Mouse (Mus musculus) stomach, embryonic 16.5 days (tissue): ENCODE data around the gene Spef1. TPM values are rescaled to one million over a fixed set of nuclear protein-coding genes. Genes with fewer than 3 reads are reported as not detected.

ENCODE experiments used
- ATAC-seq: fragments of 200-750 bp; cut with Nextera tagmentation; 2 replicates; pipeline ENCODE4 v1.8.0; 2017; ENCODE audit warnings: moderate number of reproducible peaks, moderate TSS enrichment; ENCODE audit not compliant: insufficient read depth, low FRiP score
- H3K27ac ChIP-seq: fragments of 300-500 bp; sonication (generic); 2 replicates; pipeline ENCODE4 v1.5.1; 2014; ENCODE audit warnings: low read length
- H3K27me3 ChIP-seq: fragments of 300-500 bp; sonication (generic); 2 replicates; pipeline ENCODE4 v1.6.1; 2014; ENCODE audit warnings: low read length, control low read depth, mixed read lengths; ENCODE audit not compliant: control insufficient read depth, insufficient read depth
- H3K36me3 ChIP-seq: fragments of 300-500 bp; sonication (generic); 2 replicates; pipeline ENCODE4 v1.6.1; 2014; ENCODE audit warnings: low read length; ENCODE audit not compliant: control insufficient read depth, insufficient read depth
- H3K4me1 ChIP-seq: fragments of 300-500 bp; sonication (generic); 2 replicates; pipeline ENCODE4 v1.6.1; 2014; ENCODE audit warnings: low read length, control low read depth, mixed read lengths; ENCODE audit not compliant: control insufficient read depth, insufficient read depth
- H3K4me2 ChIP-seq: fragments of 300-500 bp; sonication (generic); 2 replicates; pipeline ENCODE4 v1.6.1; 2014; ENCODE audit warnings: low read depth, low read length, mixed read lengths
- H3K4me3 ChIP-seq: fragments of 300-500 bp; sonication (generic); replicated peaks from 2 replicates; pipeline ENCODE4 v1.5.1; 2014; ENCODE audit warnings: mild to moderate bottlenecking, low read length
- H3K9ac ChIP-seq: fragments of 300-500 bp; sonication (generic); 2 replicates; pipeline ENCODE4 v1.6.1; 2014; ENCODE audit warnings: low read length
- H3K9me3 ChIP-seq: fragments of 300-500 bp; sonication (generic); replicated peaks from 2 replicates; pipeline ENCODE4 v1.6.1; 2016; ENCODE audit warnings: low read length, control low read depth; ENCODE audit not compliant: control insufficient read depth
- WGBS: fragments of 180-500 bp; shearing (Covaris S2); extraction: QIAGEN DNeasy Blood & Tissue Kit; methylation state at CpG from one replicate; pipeline ENCODE4 v1.1.7; 2014; 5-methylcytosine and 5-hydroxymethylcytosine counted together
- polyA plus RNA-seq: library from polyadenylated mRNA; unstranded; fragments of >200 nt; fragmentation: Nextera tagmentation; extraction: Ambion mirVana; gene quantifications from 2 replicates; pipeline ENCODE4 v1.2.1, GENCODE M21; 2015

Gene Spef1
- polyA plus RNA-seq, 1 experiment from 2014 or later, result 3.6 TPM

DNA sequence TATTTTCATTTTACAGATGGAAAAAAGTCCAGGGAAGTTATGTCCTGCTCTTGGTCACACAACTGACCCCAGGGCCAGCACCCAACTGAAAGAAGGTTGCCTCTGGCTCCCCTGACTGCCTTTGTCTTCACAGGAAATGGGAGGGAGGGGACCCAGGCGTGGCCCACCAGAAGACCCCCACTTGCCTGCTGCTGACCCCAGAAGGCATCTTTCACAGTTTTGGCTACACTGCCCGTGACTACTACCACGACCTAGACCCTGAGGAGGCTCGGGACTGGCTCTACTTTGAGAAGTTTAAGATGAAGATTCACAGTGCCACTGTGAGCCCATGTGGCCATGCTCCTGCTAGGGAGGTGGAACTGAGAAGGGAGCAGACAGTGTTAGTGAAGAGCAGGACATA lies 48.8 kb downstream of the Spef1 start:
- peaks cover 8% of the 10 kb centered on the region; the same call in 1 of the 2 replicates for H3K4me1 ChIP-seq

DNA sequence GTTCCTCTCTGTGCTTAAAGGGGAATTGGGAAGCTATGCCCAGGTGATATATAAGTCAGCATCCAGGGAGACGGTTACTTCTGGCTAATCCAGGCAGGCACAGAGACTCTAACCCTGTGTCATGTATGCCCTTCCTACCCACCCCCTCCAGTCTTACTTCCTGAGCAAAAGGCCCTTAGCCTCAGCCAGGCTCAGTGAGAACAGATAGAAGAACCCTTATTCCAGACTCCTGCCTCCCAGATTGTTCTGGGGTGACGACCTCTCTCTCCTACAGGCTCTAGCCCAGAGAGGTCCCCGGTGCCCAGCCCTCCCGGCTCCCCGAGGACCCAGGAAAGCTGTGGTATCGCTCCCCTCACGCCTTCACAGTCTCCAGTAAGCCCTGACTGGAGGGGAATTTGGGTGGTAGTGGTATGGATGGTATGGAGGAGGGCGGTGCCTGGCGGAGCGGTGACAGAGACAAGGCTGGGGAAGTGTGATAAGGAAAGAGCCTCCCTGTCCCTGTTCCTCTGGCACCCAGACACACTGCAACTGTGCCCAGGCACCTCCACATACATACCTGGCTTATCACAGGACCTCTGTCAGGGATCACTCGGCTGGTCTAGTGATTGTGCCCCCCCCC lies 51.5 kb downstream of the Spef1 start:
- Histone ChIP-seq H3K9me3 (no peaks in the 10 kb centered on the region), H3K27ac (no peak overlapping the region), H3K4me2 (no peak overlapping the region), H3K4me3 (no peak overlapping the region), H3K36me3 (0 out of 2 replicates have a peak, but pooled peaks cover 3% of the 10 kb centered on the region), H3K4me1 (0 out of 2 replicates have a peak, but pooled peaks cover 3% of the 10 kb centered on the region), H3K27me3 (no peaks in the 10 kb centered on the region), H3K9ac (no peak overlapping the region)
- ATAC-seq, result peak; percentile 82
- WGBS, result 54% methylated on average over 11 of the region's 11 CpGs

More for the DNA sequence above, 48.8 kb downstream of the Spef1 start:
- Histone ChIP-seq H3K9ac (no peak overlapping the region), H3K27me3 (no peaks in the 10 kb centered on the region), H3K4me2 (no peak overlapping the region), H3K36me3 (0 out of 2 replicates have a peak, but pooled peaks cover 3% of the 10 kb centered on the region), H3K4me3 (no peak overlapping the region), H3K27ac (no peak overlapping the region), H3K9me3 (no peaks in the 10 kb centered on the region)
- no peak for ATAC-seq
- WGBS, result 84% methylated on average over 4 of the region's 4 CpGs

DNA sequence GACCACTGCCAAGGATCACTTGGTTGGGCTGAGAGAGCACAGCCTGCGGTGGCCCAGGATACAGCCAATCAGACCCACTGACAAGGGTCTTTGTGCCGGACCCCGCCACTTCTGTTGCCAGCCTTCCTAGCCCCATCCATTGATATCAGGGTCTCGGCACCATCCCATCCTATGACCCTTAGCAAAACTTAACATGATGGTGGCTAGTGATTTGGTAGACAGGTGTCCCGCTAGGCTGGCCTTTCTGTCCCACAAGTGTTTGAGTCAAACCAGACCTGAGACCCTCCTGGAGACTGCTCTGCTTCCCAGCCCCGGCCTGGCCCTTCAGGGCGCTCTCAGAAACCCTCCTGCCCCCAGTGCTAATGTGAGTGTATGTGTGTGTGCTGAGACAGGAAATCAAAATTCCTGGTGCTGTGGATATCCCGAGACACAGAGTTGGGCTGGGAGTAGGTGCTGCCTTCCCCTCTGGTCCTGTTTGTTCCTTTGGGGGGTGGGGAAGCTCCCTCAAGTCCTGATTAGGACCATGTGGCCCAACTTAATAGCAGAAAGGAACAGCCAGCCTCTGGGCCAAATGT lies 52.2 kb downstream of the Spef1 start:
- H3K36me3 ChIP-seq, result 0 out of 2 replicates have a peak, but pooled peaks cover 3% of the 10 kb centered on the region
- H3K27ac ChIP-seq, result peak overlapping the region; percentile 55; the same call in 1 of the 2 replicates
- 81% methylated on average over 8 of the region's 8 CpGs for WGBS
- ATAC-seq, result no peak
- H3K27me3 ChIP-seq, result no peaks in the 10 kb centered on the region
- H3K9me3 ChIP-seq, result no peaks in the 10 kb centered on the region
- H3K9ac ChIP-seq, result no peak overlapping the region
- H3K4me1 ChIP-seq, result peaks cover 3% of the 10 kb centered on the region; the same call in 1 of the 2 replicates
- H3K4me2 ChIP-seq, result no peak overlapping the region
- no peak overlapping the region for H3K4me3 ChIP-seq

DNA sequence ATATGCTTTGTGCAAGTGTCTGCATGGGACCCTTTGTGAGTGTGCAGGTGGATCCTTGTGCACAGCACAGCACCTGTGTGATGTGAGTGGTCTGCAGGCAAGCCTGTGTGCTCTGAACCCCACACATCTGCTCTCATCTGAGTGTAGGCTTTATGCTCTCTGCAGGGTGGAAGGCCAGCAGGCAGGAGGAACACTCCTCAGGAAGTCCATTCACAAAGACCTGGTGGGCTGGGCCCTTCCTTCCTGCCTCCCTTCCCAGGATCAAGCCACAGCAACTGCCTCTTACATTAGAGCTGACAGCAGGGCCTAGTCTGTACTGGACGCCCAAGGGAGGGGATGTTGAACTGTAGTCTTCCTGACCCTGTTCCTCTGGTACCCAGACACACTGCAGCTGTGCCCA lies 52.7 kb downstream of the Spef1 start:
- peak; percentile 30; the same call in 1 of the 2 replicates for ATAC-seq
- no peaks in the 10 kb centered on the region for H3K27me3 ChIP-seq
- peaks cover 8% of the 10 kb centered on the region for H3K4me1 ChIP-seq
- H3K9ac ChIP-seq, result no peak overlapping the region
- H3K27ac ChIP-seq, result peak overlapping the region; percentile 55; the same call in 1 of the 2 replicates
- no peak overlapping the region for H3K4me2 ChIP-seq
- 47% methylated on average over 1 of the region's 1 CpGs for WGBS
- 0 out of 2 replicates have a peak, but pooled peaks cover 3% of the 10 kb centered on the region for H3K36me3 ChIP-seq
- H3K4me3 ChIP-seq, result no peak overlapping the region
- H3K9me3 ChIP-seq, result no peaks in the 10 kb centered on the region

DNA sequence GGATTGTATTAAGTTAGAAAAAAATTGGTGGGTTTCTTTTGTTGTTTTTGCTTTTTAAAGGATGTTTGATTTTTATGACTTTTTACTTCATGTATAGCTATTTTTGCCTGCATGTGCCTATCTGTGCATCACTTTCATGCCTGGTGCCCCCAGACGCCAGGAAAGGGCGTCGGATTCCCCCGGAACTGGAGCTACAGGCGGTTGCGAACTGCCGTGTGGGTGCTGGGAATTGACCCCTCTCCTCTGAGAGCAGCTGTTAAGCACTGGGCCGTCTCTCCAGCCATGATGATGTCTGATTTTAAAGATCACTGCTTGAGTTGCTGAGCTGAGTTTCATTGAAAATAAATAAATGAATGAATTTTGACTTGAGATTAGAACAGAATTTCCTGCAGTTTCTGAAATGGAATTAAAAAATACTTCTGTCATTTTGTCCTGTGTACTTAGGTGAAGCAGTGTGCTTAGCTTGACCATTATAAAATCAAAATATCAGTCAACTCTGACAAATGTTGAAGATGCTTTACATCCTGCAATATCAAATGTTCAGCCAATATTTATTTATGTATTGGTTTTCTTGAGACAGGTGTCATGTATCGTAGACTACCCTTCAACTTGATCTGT lies 54.0 kb downstream of the Spef1 start, which contains the start of gene Gm11037:
Gene Gm11037, plus strand, starts transcription at position 568 of the 618 bp plus-strand sequence.
- H3K9me3 ChIP-seq, result no peaks in the 10 kb centered on the region
- ATAC-seq, result no peak
- no peak within 1 kb of the TSS for H3K9ac ChIP-seq
- H3K4me3 ChIP-seq, result no peak within 1 kb of the TSS
- peak within 1 kb of the TSS; percentile 11; the same call in 1 of the 2 replicates for H3K27ac ChIP-seq
- H3K4me2 ChIP-seq, result no peak within 1 kb of the TSS
- peaks cover 13% of the 10 kb centered on the region for H3K4me1 ChIP-seq
- WGBS, result 82% methylated on average over 9 of the region's 9 CpGs
- no peaks in the 10 kb centered on the region for H3K27me3 ChIP-seq
- H3K36me3 ChIP-seq, result 0 out of 2 replicates have a peak, but pooled peaks cover 3% of the 10 kb centered on the region

DNA sequence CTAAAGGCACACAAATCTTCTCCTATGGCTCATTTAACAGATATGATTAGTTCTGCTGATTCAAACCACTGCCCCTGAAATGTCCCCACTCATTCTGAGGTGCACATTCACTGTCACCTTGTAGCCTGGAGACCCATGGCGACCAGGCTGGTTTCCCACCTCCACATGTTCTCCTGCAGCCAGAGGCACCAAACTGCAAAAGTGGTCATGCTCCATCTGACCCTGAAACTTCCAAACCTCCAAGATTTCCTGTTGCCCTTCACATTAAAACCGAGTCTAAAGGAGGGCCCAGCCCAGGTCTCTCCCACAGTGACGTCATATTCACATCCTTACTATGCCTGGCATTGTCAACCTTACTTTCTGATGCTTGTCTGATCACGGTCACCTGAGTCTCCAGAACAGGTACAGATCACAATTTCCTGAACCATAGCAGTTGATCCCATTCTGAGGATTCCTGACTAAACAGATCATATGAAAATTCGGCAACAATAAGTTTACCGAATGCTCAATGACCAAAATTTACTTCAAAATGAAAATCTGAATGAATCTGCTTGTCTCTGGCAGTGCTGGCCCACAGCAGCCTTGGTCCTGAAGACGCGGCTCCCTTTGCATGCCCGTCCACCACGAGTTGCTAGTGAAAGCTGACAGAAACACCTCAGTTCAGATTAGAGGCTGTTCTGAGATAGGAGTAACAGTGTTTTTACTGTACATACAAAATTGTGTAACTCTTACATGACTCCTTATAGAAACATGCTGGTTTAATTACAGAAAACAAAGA lies 54.8 kb downstream of the Spef1 start:
- Histone ChIP-seq H3K9ac (no peak overlapping the region), H3K27me3 (no peaks in the 10 kb centered on the region), H3K4me2 (no peak overlapping the region), H3K4me3 (no peak overlapping the region), H3K27ac (no peak overlapping the region), H3K36me3 (0 out of 2 replicates have a peak, but pooled peaks cover 3% of the 10 kb centered on the region), H3K4me1 (peaks cover 17% of the 10 kb centered on the region), H3K9me3 (no peaks in the 10 kb centered on the region)
- 84% methylated on average over 10 of the region's 10 CpGs for WGBS
- no peak for ATAC-seq

DNA sequence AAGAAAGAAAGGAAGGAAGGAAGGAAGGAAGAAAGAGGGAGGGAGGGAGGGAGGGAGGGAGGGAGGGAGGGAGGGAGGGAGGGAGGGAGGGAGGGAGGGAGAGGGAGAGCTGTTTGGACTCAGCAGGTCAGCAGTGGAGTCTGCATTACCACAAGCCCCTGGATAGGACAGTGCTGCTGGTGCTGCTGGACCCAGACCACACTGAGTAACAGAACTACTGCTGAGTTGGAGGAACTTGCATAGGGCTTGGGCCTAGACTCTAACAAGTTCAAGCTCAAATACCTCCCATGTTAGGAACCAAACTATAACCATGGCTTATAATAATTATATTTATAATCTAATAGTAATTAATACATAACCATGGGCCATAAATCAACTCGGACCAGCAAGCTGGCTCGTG lies 56.2 kb downstream of the Spef1 start:
- no peak overlapping the region for H3K4me3 ChIP-seq
- no peaks in the 10 kb centered on the region for H3K9me3 ChIP-seq
- WGBS, result 80% methylated on average over 2 of the region's 2 CpGs
- H3K4me2 ChIP-seq, result no peak overlapping the region
- H3K9ac ChIP-seq, result no peak overlapping the region
- H3K27ac ChIP-seq, result no peak overlapping the region
- peaks cover 28% of the 10 kb centered on the region for H3K4me1 ChIP-seq
- no peak for ATAC-seq
- H3K27me3 ChIP-seq, result no peaks in the 10 kb centered on the region
- H3K36me3 ChIP-seq, result 0 out of 2 replicates have a peak, but pooled peaks cover 3% of the 10 kb centered on the region

DNA sequence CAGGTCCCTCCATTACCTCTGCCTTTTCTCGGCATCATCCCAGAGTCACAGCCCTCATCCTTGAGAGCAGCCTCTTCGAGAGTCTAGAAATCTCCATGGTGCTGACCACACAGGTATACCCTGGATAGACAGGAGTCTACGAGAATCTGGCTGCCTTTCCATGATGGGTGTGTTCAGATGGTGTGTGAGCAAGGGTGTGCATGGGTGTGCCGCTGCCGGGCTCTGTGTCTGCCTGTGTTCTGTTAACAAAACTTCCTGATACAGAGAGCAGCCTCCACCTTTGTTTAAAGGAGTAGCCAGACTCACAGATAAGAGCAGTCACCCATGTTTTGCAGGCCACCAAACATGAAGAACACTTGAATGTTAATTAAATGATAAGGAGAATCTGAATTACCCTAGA lies 57.2 kb downstream of the Spef1 start:
- Histone ChIP-seq H3K9me3 (no peaks in the 10 kb centered on the region), H3K36me3 (0 out of 2 replicates have a peak, but pooled peaks cover 3% of the 10 kb centered on the region), H3K4me2 (peak overlapping the region; percentile 68), H3K4me3 (no peak overlapping the region), H3K27me3 (no peaks in the 10 kb centered on the region), H3K9ac (peak overlapping the region; percentile 11; the same call in 1 of the 2 replicates), H3K4me1 (peaks cover 28% of the 10 kb centered on the region), H3K27ac (no peak overlapping the region; the same call in 1 of the 2 replicates)
- 53% methylated on average over 5 of the region's 5 CpGs for WGBS
- no peak for ATAC-seq
